Mouse (Mus musculus) limb, embryonic 10.5 days (tissue): ENCODE measurements around the gene a. TPM values are rescaled to one million over a fixed set of nuclear protein-coding genes. Genes with fewer than 3 reads are reported as not detected.

ENCODE experiments used
- DNase-seq: peaks from one replicate; pipeline ENCODE4 v3.0.0-alpha.2; 2017; ENCODE audit warnings: low spot score
- H3K27ac ChIP-seq: fragments of 300-500 bp; sonication (generic); 2 replicates; pipeline ENCODE4 v1.5.1; 2016; ENCODE audit warnings: mild to moderate bottlenecking
- H3K27me3 ChIP-seq: fragments of 300-500 bp; sonication (generic); 2 replicates; pipeline ENCODE4 v1.6.1; 2016; ENCODE audit warnings: low read depth, mild to moderate bottlenecking; ENCODE audit not compliant: poor library complexity, severe bottlenecking
- H3K36me3 ChIP-seq: fragments of 300-500 bp; sonication (generic); 2 replicates; pipeline ENCODE4 v1.6.1; 2016; ENCODE audit warnings: mild to moderate bottlenecking, moderate library complexity
- H3K4me1 ChIP-seq: fragments of 300-500 bp; sonication (generic); 2 replicates; pipeline ENCODE4 v1.6.1; 2016
- H3K4me3 ChIP-seq: fragments of 300-500 bp; sonication (generic); 2 replicates; pipeline ENCODE4 v1.5.1; 2016; ENCODE audit warnings: mild to moderate bottlenecking, moderate library complexity
- H3K9me3 ChIP-seq: fragments of 300-500 bp; sonication (generic); replicated peaks from 2 replicates; pipeline ENCODE4 v1.6.1; 2016; ENCODE audit warnings: mild to moderate bottlenecking
- WGBS: fragments of 180-500 bp; shearing (Covaris S2); methylation state at CpG from one replicate; pipeline ENCODE4 v1.1.7; 2016; 5-methylcytosine and 5-hydroxymethylcytosine counted together
- polyA plus RNA-seq: library from polyadenylated mRNA; unstranded; fragments of >200 nt; fragmentation: Nextera tagmentation; extraction: Ambion mirVana; gene quantifications from 2 replicates; pipeline ENCODE4 v1.2.1, GENCODE M21; 2016

a gene
- polyA plus RNA-seq, 1 experiment from 2014 or later, result 32.5 TPM

DNA sequence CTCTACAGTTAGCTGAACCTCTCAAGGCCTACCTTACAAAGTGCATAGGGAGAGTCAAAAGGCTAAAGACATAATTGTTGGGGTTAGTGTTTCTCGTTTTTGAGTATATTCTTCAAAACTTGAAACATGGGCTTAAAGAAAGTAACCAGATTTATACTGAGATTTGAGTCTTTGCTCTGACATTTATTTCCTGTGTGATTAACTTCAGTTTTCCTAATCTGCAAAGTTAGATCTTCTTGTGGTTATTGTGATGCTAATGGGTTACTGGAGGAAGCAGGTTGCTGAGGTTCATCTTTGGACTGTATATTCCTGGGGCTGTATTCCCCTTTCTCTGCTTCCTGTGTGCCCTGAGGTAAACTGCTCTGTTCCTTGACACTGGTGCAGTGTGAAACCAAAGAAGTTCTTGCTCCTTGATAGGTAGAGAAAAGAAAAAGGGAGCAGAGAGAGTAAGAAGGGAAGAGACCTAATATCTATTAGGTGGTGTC is 34.9 kb downstream of the a start:
- Histone ChIP-seq H3K27ac (no peak overlapping the region), H3K36me3 (peaks cover 38% of the 10 kb centered on the region), H3K27me3 (no peaks in the 10 kb centered on the region), H3K9me3 (no peaks in the 10 kb centered on the region), H3K4me3 (no peak overlapping the region), H3K4me1 (no peaks in the 10 kb centered on the region)
- WGBS, result 90% methylated on average over 1 of the region's 1 CpGs
- no peak for DNase-seq

DNA sequence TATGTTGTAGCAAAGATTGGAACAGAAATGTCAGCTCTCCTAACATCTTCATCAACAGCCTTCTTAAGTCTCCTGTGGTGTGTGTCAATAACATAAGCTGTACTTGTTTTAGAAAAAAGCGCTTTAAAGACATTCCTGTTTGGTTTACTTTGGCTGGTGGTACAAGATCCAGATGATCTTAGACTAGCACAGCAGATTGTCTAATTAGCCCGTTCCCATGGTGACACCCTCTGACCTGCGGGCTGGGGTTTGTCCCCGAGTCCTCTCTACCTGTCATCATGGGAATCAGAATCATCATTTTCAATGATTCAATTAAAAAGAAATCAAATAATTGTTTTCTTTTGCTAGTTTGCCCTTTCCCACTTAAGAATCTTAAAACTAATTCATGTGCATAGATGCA is 36.3 kb downstream of the a start:
- Histone ChIP-seq H3K36me3 (peaks cover 37% of the 10 kb centered on the region), H3K4me1 (no peaks in the 10 kb centered on the region), H3K9me3 (no peaks in the 10 kb centered on the region), H3K27me3 (no peaks in the 10 kb centered on the region), H3K4me3 (no peak overlapping the region), H3K27ac (no peak overlapping the region)
- DNase-seq, result no peak
- WGBS, result 85% methylated on average over 4 of the region's 4 CpGs

DNA sequence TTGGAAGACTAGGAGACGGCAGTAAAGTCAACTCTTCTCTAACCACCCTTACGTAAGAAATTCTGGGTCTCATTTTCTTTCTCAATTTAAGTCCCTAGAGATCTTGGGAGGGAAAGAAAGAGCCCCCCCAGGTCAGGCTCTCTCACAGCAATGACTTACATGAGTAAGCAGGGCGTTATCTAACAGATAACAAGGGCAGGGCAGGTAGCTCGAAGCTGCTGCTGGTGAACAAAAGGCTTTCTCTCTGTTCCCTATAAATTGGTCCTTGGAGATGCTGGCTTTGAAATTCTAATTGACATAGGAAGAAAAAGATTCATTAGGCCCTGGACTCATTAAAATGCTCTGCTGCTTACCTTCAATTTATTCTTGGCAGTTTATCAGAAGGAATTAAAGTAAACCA is 41.3 kb downstream of the a start:
- Histone ChIP-seq H3K27ac (no peak overlapping the region), H3K9me3 (no peaks in the 10 kb centered on the region), H3K4me3 (no peak overlapping the region), H3K36me3 (peaks cover 62% of the 10 kb centered on the region), H3K4me1 (no peaks in the 10 kb centered on the region), H3K27me3 (no peaks in the 10 kb centered on the region)
- WGBS, result 88% methylated on average over 4 of the region's 4 CpGs
- no peak for DNase-seq

DNA sequence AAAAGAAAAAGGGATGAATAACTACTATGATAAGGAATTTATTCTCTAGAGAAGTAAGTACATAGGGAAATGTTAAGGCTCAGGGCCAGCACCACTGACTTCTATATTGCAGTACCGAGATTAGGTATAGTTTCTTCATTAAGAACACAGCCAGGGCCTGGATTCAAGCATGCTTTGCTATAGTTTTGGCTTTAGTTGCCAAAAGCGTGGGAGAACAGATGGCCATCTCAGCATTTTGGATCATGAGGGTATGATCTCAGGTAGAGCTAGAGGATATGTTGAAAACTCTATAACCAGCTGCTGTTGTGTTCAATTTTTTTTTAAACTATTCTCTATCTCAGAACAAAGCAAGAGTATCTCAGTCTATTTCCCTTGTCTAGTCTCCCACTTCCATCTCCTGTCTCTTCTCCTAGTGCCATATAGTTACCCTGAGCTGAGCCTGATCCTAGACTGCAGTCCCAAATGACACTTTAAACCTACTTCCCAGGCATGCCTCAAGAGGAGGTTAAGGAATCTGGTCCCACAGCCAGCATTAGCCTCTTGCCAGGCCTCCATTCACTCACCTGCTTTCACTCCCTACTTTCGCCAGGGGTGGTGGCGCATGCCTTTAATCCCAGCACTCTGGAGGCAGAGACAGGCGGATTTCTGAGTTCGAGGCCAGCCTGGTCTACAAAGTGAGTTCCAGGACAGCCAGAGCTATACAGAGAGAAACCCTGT is 43.1 kb downstream of the a start:
- no peak for DNase-seq
- Histone ChIP-seq H3K4me1 (no peaks in the 10 kb centered on the region), H3K36me3 (peaks cover 70% of the 10 kb centered on the region), H3K27me3 (no peaks in the 10 kb centered on the region), H3K27ac (no peak overlapping the region), H3K4me3 (no peak overlapping the region), H3K9me3 (no peaks in the 10 kb centered on the region)
- WGBS, result 97% methylated on average over 6 of the region's 6 CpGs

DNA sequence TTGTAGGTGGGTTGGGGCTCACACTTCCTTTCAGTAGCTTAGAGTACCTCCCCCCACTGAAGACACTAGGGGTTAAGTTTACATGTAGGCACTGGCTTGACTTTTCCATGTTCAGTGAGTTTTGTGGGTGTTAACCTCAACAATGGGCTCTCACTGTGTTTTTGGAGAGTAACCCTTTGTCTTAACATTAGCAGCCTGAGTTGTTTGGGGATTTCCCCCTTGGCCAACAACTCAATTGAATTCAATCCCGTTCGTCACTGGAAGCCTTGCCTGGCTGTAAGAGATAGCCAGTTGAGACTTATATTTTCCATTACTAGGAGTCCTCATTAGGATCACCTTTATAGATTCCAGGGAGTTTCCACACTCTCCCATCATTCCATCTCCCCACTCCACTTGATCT is 45.3 kb downstream of the a start:
- H3K4me3 ChIP-seq, result no peak overlapping the region
- H3K27me3 ChIP-seq, result no peaks in the 10 kb centered on the region
- H3K4me1 ChIP-seq, result no peaks in the 10 kb centered on the region
- H3K27ac ChIP-seq, result no peak overlapping the region
- peaks cover 77% of the 10 kb centered on the region for H3K36me3 ChIP-seq
- DNase-seq, result no peak
- WGBS, result 96% methylated on average over 2 of the region's 2 CpGs
- H3K9me3 ChIP-seq, result no peaks in the 10 kb centered on the region

DNA sequence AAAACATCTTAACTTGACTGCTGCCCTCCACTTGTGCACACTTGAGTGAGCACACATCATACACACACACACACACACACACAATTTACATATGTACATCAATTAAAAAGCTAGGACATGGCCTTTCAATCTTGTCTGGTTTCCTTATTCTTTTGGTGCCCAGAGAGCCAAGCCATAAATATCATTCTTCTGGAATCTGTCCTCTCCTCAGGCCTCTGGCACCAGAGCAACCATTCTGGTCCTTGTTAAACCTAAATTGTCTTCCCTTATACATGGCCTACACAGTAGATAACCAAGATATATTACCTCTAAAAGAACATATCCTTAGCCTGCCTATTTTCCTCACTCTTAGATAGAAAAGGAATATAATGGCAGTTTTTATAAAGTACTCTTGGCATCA is 56.9 kb downstream of the a start:
- H3K27ac ChIP-seq, result no peak overlapping the region
- H3K9me3 ChIP-seq, result no peaks in the 10 kb centered on the region
- peaks cover 61% of the 10 kb centered on the region for H3K36me3 ChIP-seq
- H3K4me1 ChIP-seq, result no peaks in the 10 kb centered on the region
- H3K27me3 ChIP-seq, result no peaks in the 10 kb centered on the region
- no peak for DNase-seq
- H3K4me3 ChIP-seq, result no peak overlapping the region

DNA sequence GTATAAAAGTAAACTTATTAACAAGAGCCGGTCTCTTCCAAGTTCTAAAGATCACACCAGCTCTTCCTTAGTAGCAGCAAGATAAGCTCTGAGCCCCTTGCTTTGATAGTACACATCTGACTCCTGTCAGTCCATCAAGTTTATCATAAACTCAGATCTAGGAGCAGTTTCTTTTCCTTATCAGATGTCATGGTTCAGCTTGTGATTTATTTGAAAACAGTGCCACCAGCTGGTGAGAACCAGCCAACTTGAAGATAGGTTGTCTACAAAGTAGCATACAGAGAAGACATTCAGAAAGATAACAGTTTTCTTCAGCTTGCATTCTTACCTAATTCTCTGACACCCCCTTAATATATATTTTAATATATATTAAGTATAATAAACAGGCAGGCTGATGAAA is 64.2 kb downstream of the a start:
- Histone ChIP-seq H3K27ac (no peak overlapping the region), H3K4me3 (no peak overlapping the region), H3K9me3 (no peaks in the 10 kb centered on the region), H3K36me3 (peaks cover 49% of the 10 kb centered on the region), H3K27me3 (no peaks in the 10 kb centered on the region), H3K4me1 (no peaks in the 10 kb centered on the region)
- 95% methylated on average over 1 of the region's 1 CpGs for WGBS
- DNase-seq, result no peak

DNA sequence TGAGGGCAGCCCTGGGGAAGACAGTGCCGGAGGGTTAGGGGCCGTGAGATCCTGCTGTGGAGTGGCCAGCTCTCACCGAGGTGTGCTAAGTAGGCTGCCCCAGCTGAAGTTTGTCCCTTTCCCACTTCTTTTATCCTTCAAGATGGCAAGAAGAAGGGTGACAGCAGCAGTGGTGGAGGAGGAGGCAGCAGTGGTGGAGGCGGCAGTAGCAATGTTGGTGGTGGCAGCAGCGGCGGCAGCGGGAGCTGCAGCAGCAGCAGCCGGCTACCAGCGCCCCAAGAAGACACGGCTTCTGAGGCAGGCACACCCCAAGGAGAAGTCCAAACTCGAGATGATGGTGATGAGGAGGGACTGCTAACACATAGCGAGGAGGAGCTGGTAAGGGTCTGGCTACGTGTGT is 72.5 kb downstream of the a start:
- peaks cover 100% of the 10 kb centered on the region for H3K36me3 ChIP-seq
- no peaks in the 10 kb centered on the region for H3K27me3 ChIP-seq
- WGBS, result 94% methylated on average over 13 of the region's 13 CpGs
- H3K4me1 ChIP-seq, result no peaks in the 10 kb centered on the region
- H3K9me3 ChIP-seq, result no peaks in the 10 kb centered on the region
- H3K4me3 ChIP-seq, result no peak overlapping the region
- no peak for DNase-seq
- no peak overlapping the region for H3K27ac ChIP-seq

DNA sequence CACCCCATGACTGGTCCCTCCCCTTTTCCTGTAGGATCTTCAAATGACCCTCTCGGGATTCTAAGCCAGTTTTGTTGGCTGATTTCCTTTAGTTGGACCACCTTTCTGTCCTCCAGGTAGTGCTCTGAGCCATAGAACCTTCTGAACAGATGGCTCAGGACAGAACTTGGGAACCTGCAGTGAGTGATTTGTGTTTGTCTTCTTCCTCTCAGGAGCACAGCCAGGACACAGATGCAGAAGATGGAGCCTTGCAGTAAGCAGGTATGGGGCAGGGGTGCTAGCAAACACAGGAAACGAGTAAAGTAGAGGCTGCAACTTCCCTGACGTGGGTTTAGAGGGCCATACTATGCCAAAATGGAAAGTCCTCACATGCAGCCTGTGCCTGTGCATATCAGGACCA is 74.5 kb downstream of the a start:
- Histone ChIP-seq H3K9me3 (no peaks in the 10 kb centered on the region), H3K27me3 (no peaks in the 10 kb centered on the region), H3K4me3 (no peak overlapping the region), H3K36me3 (peaks cover 100% of the 10 kb centered on the region), H3K4me1 (no peaks in the 10 kb centered on the region), H3K27ac (no peak overlapping the region)
- DNase-seq, result no peak
- WGBS, result 78% methylated on average over 3 of the region's 3 CpGs

DNA sequence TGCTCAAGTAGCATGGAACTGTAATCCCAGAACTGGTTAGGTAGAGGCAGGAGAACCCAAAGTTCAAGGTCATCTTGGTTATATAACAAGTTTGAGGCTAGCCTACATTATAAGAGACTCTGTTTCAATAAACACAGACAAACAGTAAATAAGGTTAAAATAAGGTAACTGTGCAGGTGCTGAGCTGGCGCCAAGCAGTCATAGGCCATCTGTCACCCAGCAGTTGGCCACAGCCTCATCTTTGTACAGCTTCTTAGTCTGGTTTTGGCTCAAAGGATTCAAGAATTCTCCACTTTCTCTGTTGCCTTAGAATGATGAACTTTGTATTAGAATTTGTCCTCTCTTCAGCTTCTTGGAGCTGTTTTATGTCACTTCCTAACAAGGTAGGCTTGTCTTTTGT is 76.9 kb downstream of the a start:
- Histone ChIP-seq H3K4me1 (no peaks in the 10 kb centered on the region), H3K9me3 (no peaks in the 10 kb centered on the region), H3K36me3 (peaks cover 98% of the 10 kb centered on the region), H3K27me3 (no peaks in the 10 kb centered on the region), H3K27ac (no peak overlapping the region), H3K4me3 (no peak overlapping the region)
- WGBS, result 95% methylated on average over 1 of the region's 1 CpGs
- no peak for DNase-seq

DNA sequence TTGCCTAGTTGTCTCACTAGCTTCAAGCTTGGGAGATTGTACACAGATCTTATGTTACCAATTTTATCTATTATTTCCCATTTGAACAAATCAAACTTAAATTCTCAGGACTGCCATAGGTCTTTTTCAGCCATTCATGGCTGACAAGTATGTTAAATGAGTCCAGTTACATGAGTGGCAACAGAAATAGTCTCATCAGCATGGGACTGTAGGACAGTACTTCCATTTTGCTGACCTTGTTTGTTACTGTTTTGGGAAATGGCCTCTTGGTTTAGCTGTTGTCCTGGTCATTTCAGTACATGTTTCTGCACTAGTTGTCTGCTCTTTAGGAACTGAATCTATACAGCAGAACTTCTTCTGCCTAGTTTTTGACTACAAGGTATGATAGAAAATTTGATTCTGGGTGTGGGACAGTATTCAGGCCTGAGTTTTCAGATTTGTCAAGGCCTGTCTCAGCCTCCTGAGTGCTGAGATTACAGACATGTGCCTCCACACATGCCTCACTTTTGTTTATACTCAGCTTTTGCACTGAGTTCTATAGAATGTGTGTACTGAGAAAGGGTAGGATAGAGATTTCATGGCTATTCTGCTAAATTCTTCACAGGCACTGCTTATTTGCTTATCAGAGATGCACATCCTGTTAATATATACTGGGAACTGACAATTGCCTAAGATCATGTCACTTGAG is 78.9 kb downstream of the a start:
- Histone ChIP-seq H3K27ac (no peak overlapping the region), H3K27me3 (no peaks in the 10 kb centered on the region), H3K36me3 (peaks cover 98% of the 10 kb centered on the region), H3K9me3 (no peaks in the 10 kb centered on the region), H3K4me3 (no peak overlapping the region), H3K4me1 (no peaks in the 10 kb centered on the region)
- no peak for DNase-seq

DNA sequence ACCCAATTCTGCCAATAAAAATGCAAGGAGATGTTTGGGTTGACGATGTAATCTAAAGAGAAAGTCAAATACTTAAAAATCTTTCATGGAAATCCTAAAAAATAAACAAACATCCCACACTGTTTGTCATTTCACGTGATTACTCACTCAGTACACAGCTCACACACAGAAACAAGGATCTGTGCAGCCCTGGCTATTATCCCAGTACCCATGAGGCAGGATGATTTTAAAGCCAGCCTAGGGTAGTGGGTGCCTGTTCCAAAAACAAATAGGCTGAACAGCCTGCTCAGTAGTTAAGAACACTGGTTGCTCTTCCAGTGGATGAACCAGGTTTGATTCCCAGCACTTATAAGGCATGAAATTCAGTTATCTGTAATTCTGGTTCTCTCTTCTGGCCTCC is 85.4 kb downstream of the a start:
- Histone ChIP-seq H3K27ac (no peak overlapping the region), H3K9me3 (no peaks in the 10 kb centered on the region), H3K4me1 (no peaks in the 10 kb centered on the region), H3K27me3 (no peaks in the 10 kb centered on the region), H3K4me3 (no peak overlapping the region), H3K36me3 (peaks cover 98% of the 10 kb centered on the region)
- WGBS, result 93% methylated on average over 2 of the region's 2 CpGs
- no peak for DNase-seq

DNA sequence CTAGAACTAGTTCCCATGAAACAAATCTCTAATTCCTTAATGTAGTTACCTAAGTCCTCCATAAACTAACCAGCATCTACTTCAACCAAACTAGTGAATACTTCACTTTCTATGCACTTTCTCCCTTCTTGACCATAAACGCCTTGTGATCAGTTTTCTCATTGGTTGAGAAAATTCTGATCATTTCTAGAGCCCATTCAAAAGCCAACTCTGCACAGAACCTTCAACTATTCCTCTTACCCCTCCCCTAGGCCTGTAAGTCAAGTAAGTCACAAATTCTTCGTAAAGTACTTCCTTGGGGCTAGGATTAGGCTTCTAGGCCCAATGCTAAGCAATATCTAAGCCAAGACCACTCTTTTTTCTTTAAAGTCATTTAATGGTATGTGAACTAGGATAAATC is 100.4 kb downstream of the a start:
- Histone ChIP-seq H3K27ac (peak overlapping the region; percentile 92), H3K4me3 (peak overlapping the region; percentile 92), H3K9me3 (no peaks in the 10 kb centered on the region), H3K4me1 (peaks cover 18% of the 10 kb centered on the region), H3K27me3 (no peaks in the 10 kb centered on the region), H3K36me3 (peaks cover 31% of the 10 kb centered on the region)
- no peak for DNase-seq
- 21% methylated on average over 2 of the region's 2 CpGs for WGBS
